Mouse (Mus musculus): ENCODE data around the gene Stk4. TPM values are rescaled to one million over a fixed set of nuclear protein-coding genes. Genes with fewer than 3 reads are reported as not detected.

The Stk4 gene
- polyA plus RNA-seq, 1 experiment from 2014 or later, result 15.2 TPM

GRCm38 (mm10) chr2:164188722-164189121 is 118.6 kb downstream of the Stk4 start:
- DNase-seq (ENCODE audit: low spot score), result no peak
- 32% methylated on average over 5 of the region's 5 CpGs for WGBS
- Histone ChIP-seq H3K27ac (no peak overlapping the region), H3K9me3 (replicated peaks; ENCODE audit: low read length) (no peaks in the 10 kb centered on the region), H3K4me3 (replicated peaks; ENCODE audit: low read depth, low read length) (no peak overlapping the region), H3K4me1 (replicated peaks; ENCODE audit: insufficient read depth, low read length) (no peaks in the 10 kb centered on the region), H3K36me3 (ENCODE audit: insufficient read depth, low read length) (no peaks in the 10 kb centered on the region), H3K4me2 (ENCODE audit: low read length) (no peak overlapping the region), H3K27me3 (ENCODE audit: insufficient read depth, low read length) (no peaks in the 10 kb centered on the region), H3K9ac (ENCODE audit: low read depth, low read length) (no peak overlapping the region)
- TF ChIP-seq CTCF (IDR thresholded peaks at IDR 0.05; ENCODE audit: low read depth), result peak; percentile 62
- ATAC-seq (replicated peaks; ENCODE audit: low FRiP score, low read depth), result no peak

DNA sequence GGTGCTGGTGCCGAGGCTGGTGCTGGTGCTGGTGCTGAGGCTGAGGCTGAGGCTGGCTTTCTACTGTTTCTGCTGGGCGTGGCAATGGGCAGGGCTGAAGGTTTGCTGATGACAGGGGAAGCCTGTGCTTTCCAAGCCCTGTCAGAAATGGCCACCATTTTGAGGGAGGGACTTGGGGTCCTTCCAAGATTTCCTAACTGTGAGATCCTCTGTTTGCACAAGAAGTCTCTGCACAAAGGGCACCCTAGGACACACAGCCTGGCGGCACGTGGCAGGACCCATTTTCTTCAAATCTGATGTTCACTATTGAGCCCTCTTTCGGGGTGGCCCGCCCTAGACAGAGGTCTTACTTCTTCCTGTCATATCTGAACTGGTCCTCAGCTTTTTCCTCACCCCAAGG is 120.5 kb downstream of the Stk4 start, which contains the start of gene Wfdc12:
Wfdc12 (minus strand) TSS at position 33 of the 400 bp plus-strand sequence.
- H3K4me2 ChIP-seq (ENCODE audit: low read length), result no peak within 1 kb of the TSS
- H3K36me3 ChIP-seq (ENCODE audit: insufficient read depth, low read length), result no peaks in the 10 kb centered on the region
- DNase-seq (ENCODE audit: low spot score) (no peak), ATAC-seq (replicated peaks; ENCODE audit: low FRiP score, low read depth) (no peak)
- WGBS, result 83% methylated on average over 6 of the region's 6 CpGs
- no peak for TF ChIP-seq CTCF (IDR thresholded peaks at IDR 0.05; ENCODE audit: low read depth)
- no peaks in the 10 kb centered on the region for H3K9me3 ChIP-seq (replicated peaks; ENCODE audit: low read length)
- H3K27me3 ChIP-seq (ENCODE audit: insufficient read depth, low read length), result no peaks in the 10 kb centered on the region
- no peak within 1 kb of the TSS for H3K27ac ChIP-seq
- H3K4me1 ChIP-seq (replicated peaks; ENCODE audit: insufficient read depth, low read length), result no peaks in the 10 kb centered on the region
- no peak within 1 kb of the TSS for H3K4me3 ChIP-seq (replicated peaks; ENCODE audit: low read depth, low read length)
- no peak within 1 kb of the TSS for H3K9ac ChIP-seq (ENCODE audit: low read depth, low read length)

- TF ChIP-seq CTCF (IDR thresholded peaks at IDR 0.05; ENCODE audit: low read depth), result no peak
- ATAC-seq (replicated peaks; ENCODE audit: low FRiP score, low read depth), result no peak
- Histone ChIP-seq H3K27me3 (ENCODE audit: insufficient read depth, low read length) (no peaks in the 10 kb centered on the region), H3K4me1 (replicated peaks; ENCODE audit: insufficient read depth, low read length) (no peaks in the 10 kb centered on the region), H3K4me2 (ENCODE audit: low read length) (no peak overlapping the region), H3K9me3 (replicated peaks; ENCODE audit: low read length) (no peaks in the 10 kb centered on the region), H3K4me3 (replicated peaks; ENCODE audit: low read depth, low read length) (no peak overlapping the region), H3K36me3 (ENCODE audit: insufficient read depth, low read length) (no peaks in the 10 kb centered on the region), H3K27ac (no peak overlapping the region), H3K9ac (ENCODE audit: low read depth, low read length) (no peak overlapping the region)
- no peak for DNase-seq (ENCODE audit: low spot score)
Measured at GRCm38 (mm10) chr2:164192279-164192678, 122.2 kb downstream of the Stk4 start.

- DNase-seq (ENCODE audit: low spot score), result no peak
- no peaks in the 10 kb centered on the region for H3K36me3 ChIP-seq (ENCODE audit: insufficient read depth, low read length)
- no peaks in the 10 kb centered on the region for H3K9me3 ChIP-seq (replicated peaks; ENCODE audit: low read length)
- no peak overlapping the region for H3K4me3 ChIP-seq (replicated peaks; ENCODE audit: low read depth, low read length)
- no peaks in the 10 kb centered on the region for H3K27me3 ChIP-seq (ENCODE audit: insufficient read depth, low read length)
- no peak overlapping the region for H3K4me2 ChIP-seq (ENCODE audit: low read length)
- no peak overlapping the region for H3K27ac ChIP-seq
- no peak for ATAC-seq (replicated peaks; ENCODE audit: low FRiP score, low read depth)
- H3K9ac ChIP-seq (ENCODE audit: low read depth, low read length), result no peak overlapping the region
- WGBS, result 70% methylated on average over 5 of the region's 5 CpGs
- no peak for TF ChIP-seq CTCF (IDR thresholded peaks at IDR 0.05; ENCODE audit: low read depth)
- no peaks in the 10 kb centered on the region for H3K4me1 ChIP-seq (replicated peaks; ENCODE audit: insufficient read depth, low read length)
Measured at GRCm38 (mm10) chr2:164194959-164195630, 125.0 kb downstream of the Stk4 start.

DNA sequence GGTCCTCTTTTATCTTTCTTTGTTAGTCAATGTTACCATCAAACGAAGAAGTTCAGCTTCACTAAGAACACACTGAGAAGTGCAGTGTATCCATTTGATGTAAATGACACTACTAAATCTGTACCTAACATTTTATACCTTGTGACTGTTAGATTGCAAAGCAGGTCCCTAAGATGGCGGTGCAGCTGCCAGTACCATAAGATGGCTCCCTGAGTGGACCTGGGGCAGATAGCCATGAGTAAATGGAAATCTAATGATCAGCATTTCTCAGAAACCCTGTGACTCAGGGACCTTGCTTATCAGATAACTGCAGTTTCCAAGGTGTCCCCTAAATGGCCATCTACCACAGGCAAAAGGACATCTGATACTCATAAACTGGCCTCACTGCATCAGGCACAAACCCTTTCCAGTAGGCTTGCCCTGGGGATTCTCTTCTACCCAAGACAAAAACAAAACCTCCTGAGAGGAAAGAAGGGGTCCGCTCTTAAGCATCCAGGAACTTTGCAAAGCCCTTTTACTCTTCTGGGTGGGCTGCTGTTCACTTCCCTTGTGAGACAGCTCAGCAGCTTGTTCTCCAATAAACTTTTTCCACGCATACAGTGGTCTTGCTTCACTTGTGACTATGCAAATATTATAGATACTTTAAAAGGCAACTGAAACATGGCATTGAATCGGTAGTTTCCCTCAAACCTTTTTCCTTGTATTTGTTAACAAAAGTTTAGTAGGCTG is 126.0 kb downstream of the Stk4 start:
- H3K27ac ChIP-seq, result no peak overlapping the region

GRCm38 (mm10) chr2:164196700-164196990 is 126.5 kb downstream of the Stk4 start:
- H3K36me3 ChIP-seq (ENCODE audit: insufficient read depth, low read length), result no peaks in the 10 kb centered on the region
- ATAC-seq (replicated peaks; ENCODE audit: low FRiP score, low read depth), result no peak
- H3K9ac ChIP-seq (ENCODE audit: low read depth, low read length), result no peak overlapping the region
- no peaks in the 10 kb centered on the region for H3K27me3 ChIP-seq (ENCODE audit: insufficient read depth, low read length)
- H3K4me2 ChIP-seq (ENCODE audit: low read length), result no peak overlapping the region
- no peaks in the 10 kb centered on the region for H3K9me3 ChIP-seq (replicated peaks; ENCODE audit: low read length)
- no peak for DNase-seq (ENCODE audit: low spot score)
- no peak overlapping the region for H3K27ac ChIP-seq
- 69% methylated on average over 5 of the region's 5 CpGs for WGBS
- no peak overlapping the region for H3K4me3 ChIP-seq (replicated peaks; ENCODE audit: low read depth, low read length)
- TF ChIP-seq CTCF (IDR thresholded peaks at IDR 0.05; ENCODE audit: low read depth), result no peak
- no peaks in the 10 kb centered on the region for H3K4me1 ChIP-seq (replicated peaks; ENCODE audit: insufficient read depth, low read length)

More for the DNA sequence above, 126.0 kb downstream of the Stk4 start:
- 88% methylated on average over 5 of the region's 5 CpGs for WGBS
- Histone ChIP-seq H3K4me2 (ENCODE audit: low read length) (no peak overlapping the region), H3K27me3 (ENCODE audit: insufficient read depth, low read length) (no peaks in the 10 kb centered on the region), H3K9me3 (replicated peaks; ENCODE audit: low read length) (no peaks in the 10 kb centered on the region), H3K36me3 (ENCODE audit: insufficient read depth, low read length) (no peaks in the 10 kb centered on the region), H3K4me1 (replicated peaks; ENCODE audit: insufficient read depth, low read length) (no peaks in the 10 kb centered on the region), H3K9ac (ENCODE audit: low read depth, low read length) (no peak overlapping the region), H3K4me3 (replicated peaks; ENCODE audit: low read depth, low read length) (no peak overlapping the region)
- DNase-seq (ENCODE audit: low spot score), result no peak
- TF ChIP-seq CTCF (IDR thresholded peaks at IDR 0.05; ENCODE audit: low read depth), result no peak
- no peak for ATAC-seq (replicated peaks; ENCODE audit: low FRiP score, low read depth)

Measured in kidney, postnatal 0 days (tissue).